Mouse (Mus musculus) lung, postnatal 25 days (tissue): ENCODE data around the gene Srr.

Experiments used
- DNase-seq: peaks from one replicate; pipeline ENCODE4 v3.0.0; 2022; ENCODE audit warnings: low spot score

The Srr gene

GRCm38 (mm10) chr11:74907850-74908249 lies 17.9 kb downstream of the Srr start:
- DNase-seq: no peak

- DNase-seq: no peak
Observed at GRCm38 (mm10) chr11:74902416-74902815, 23.3 kb downstream of the Srr start.

- DNase-seq: no peak
Observed at GRCm38 (mm10) chr11:74901555-74901954, 24.2 kb downstream of the Srr start.

DNA sequence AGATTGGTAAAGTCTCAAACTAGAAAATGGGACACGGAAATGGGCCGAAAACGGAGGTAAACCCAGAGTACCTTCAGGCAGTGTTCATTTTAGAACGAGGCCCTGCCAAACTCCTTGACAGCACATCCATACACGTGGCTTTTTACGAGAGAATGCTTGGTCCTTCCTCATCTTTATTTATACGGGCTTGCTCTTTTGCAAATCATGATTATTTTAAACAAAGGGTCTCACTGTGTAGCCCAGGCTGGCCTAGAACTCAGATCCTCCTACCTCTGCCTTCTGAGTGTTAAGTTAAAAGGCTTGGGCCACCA lies 27.3 kb downstream of the Srr start:
- no peak for DNase-seq

- DNase-seq: peak; percentile 93
Observed at GRCm38 (mm10) chr11:74897678-74898516, 27.9 kb downstream of the Srr start, which contains the start of gene Tsr1. Gene Tsr1 (plus strand): TSS chr11:74898071.

- peak; percentile 42 for DNase-seq
Observed at GRCm38 (mm10) chr11:74896901-74897677, 28.7 kb downstream of the Srr start, which contains the start of gene Sgsm2. Gene Sgsm2 (minus strand): TSS chr11:74897060.

GRCm38 (mm10) chr11:74895980-74896900 lies 29.5 kb downstream of the Srr start:
- peak; percentile 56 for DNase-seq

DNA sequence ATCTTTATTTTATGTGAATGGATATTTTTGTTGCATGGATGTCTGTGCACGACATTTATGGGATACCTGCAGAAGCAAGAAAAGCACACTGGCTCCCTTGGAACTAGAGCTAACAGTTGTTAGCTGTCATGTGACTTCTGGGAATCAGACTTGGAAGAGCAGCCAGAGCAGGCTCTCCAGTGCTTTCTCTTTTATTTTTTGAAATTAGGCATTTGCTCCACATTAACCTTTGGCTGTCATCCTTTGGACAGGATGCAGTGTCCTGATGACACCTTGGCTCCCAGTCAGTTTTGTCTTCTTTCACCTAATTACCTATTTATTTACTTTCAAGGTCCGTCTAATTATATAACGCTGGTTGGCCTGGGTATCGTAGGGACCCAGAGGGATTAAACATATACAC lies 31.1 kb downstream of the Srr start:
- DNase-seq: peak; percentile 12

DNA sequence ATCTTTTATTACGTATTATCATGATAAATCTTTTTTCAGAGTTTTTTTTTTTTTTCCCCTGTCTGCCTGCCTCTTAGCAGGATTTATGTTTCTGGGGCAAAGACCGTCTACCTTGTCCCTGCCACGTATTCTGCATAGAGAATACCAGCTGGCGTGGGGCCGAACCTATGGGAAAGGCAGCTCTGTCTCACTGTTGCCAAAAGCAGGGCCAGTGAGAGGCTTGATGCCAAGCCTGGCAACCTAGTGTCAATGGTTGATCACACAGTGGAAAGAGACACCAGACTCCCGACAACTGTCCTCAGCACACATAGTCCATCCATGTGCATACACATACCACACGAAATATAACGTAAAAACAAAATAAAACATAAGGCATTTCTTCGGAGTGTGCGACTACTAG lies 42.6 kb downstream of the Srr start:
- no peak for DNase-seq

DNA sequence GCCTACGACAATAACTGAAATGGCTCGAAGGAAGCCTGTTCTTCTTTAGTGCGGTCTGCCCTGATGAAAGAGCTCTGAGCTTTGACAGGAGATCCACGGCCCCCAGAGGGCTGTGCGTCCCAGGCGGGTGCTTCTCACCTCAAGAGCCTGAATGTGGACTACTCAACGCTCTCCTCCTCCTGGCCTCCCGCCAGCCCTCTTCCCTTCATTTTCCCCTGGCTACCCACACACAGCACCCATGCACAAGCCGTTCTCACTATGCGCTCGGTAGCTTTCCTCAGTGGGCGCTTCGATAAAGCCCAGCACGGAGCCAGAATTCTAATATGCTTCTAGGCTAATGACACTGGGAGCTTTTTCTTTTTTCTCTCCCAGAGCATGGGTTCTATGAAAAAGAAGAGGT lies 43.8 kb downstream of the Srr start:
- no peak for DNase-seq

GRCm38 (mm10) chr11:74880999-74881398 lies 44.7 kb downstream of the Srr start:
- no peak for DNase-seq

GRCm38 (mm10) chr11:74876801-74877200 lies 48.9 kb downstream of the Srr start:
- DNase-seq: peak; percentile 61

GRCm38 (mm10) chr11:74874630-74875029 lies 51.1 kb downstream of the Srr start:
- DNase-seq: no peak

DNA sequence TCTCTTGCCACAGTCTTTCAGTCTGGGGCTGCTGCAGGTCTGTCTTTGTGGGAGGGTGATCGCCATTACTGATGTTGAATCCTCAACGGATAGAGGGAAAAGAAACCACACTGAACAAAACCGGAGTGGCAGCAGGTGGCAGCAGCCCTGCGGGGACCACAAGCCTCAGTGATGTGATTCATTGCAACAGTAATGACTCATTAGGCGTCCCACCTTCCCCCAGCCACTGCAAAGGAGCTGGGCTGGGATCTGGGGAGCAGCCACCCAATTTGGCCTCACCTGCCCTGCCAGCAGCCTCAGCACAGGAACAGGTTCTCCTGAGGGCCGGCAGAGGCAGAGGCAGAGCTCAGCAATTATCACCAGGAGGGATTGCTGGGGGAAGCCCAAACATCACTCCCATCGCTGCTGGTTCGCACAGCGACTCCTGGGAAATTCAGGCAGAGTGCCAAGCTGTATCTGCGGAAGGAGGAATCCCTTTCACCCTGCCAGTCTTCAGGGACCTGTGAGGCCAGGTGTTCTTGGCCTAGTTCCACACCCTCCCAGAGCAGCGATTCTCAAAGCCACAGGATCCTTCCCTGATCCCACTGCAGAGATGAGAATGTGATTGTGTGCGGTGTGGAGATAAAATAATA lies 54.6 kb downstream of the Srr start:
- peak; percentile 35 for DNase-seq

DNA sequence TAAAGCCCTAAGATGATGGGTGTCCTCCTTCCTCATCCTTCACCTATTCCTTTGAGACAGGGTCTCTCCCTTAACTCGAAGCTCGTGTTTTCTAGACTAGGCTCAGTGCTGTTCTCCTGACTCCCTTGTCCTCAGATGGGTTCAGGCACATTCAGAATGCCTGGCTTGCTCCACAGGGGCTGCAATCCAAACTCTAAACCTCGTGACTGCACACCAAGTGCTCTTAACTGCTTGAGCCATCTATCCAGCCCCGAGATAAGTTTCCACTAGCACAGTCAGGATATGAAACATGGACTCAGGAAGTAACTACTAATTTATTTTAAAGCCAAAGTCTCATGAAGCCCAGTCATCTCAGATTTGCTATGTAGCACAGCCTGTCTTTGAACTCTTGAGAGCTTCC lies 55.2 kb downstream of the Srr start:
- DNase-seq: peak; percentile 66

GRCm38 (mm10) chr11:74869603-74870002 lies 56.1 kb downstream of the Srr start:
- DNase-seq: no peak

GRCm38 (mm10) chr11:74868046-74868760 lies 57.5 kb downstream of the Srr start:
- no peak for DNase-seq

- peak; percentile 35 for DNase-seq
Observed at GRCm38 (mm10) chr11:74867181-74867580, 58.6 kb downstream of the Srr start.

- DNase-seq: peak; percentile 75
Observed at GRCm38 (mm10) chr11:74866640-74867039, 59.1 kb downstream of the Srr start.

- no peak for DNase-seq
Observed at GRCm38 (mm10) chr11:74865252-74865651, 60.5 kb downstream of the Srr start.

GRCm38 (mm10) chr11:74864421-74864820 lies 61.3 kb downstream of the Srr start:
- DNase-seq: no peak
